Mouse (Mus musculus) bone marrow macrophage, adult 2 months (primary cell): Measurements from ENCODE around the gene Sertad2.

Experiments
- CTCF ChIP-seq: IDR thresholded peaks from 2 replicates; pipeline ENCODE4 v1.5.1; 2012; ENCODE audit warnings: low read depth, mild to moderate bottlenecking, low read length, moderate library complexity
- POLR2A ChIP-seq: IDR thresholded peaks from 2 replicates; pipeline ENCODE4 v1.6.1; 2012; ENCODE audit warnings: mild to moderate bottlenecking, low read depth, low read length, borderline replicate concordance

GRCm38 (mm10) chr11:20531992-20532881 lies 10.8 kb upstream of the Sertad2 start:
- TF ChIP-seq POLR2A, result no peak
- TF ChIP-seq CTCF, result no peak
